Mouse (Mus musculus) erythroblast, embryonic 14.5 days (primary cell): ENCODE measurements around the gene Pklr.

Source experiments
- GATA1 ChIP-seq: IDR thresholded peaks from 2 replicates; pipeline ENCODE4 v1.6.1; 2012; ENCODE audit warnings: low read length, inconsistent platforms, mixed read lengths
- TAL1 ChIP-seq: IDR thresholded peaks from 3 replicates; pipeline ENCODE4 v1.6.1; 2012; ENCODE audit warnings: low read length, inconsistent platforms, mixed read lengths

DNA sequence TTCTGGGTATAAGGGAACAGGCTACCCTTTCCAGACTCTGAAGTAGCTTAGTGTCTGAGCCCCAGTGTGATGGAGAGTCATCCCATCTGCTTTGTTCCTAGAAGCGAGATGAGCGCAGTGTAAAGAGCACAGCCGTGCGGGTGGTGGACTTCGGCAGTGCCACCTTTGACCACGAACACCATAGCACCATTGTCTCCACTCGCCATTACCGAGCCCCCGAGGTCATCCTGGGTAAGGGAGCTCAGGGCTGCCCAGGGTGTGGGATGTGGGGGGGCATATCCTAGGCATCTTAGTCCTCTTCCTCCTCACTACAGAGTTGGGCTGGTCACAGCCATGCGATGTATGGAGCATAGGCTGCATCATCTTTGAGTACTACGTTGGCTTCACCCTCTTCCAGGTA is 38.9 kb downstream of the Pklr start:
- TF ChIP-seq TAL1 (no peak), GATA1 (no peak)
